In the genomic region with DNA sequence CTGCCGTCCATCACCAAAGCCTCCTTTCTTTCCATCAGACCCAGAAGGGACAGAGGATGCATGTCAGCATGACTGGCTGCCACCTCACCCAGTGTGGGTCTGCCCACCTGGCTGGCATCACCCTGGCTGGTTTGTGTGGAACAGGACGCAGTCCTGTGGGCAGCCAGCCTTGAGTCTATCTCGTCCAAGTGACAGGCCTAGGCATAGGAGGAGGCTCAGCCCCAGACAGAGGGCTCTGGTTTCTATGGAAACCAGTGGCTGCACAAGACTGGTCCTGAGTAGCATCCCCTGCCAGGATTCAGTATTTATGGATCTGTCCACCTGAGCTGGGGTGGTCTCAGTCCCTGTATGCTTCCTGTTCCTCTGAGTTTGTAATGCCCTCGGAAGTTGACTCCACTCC, we compare ENCODE assay signal across 20 mouse cellular contexts.
DNase-seq lines count a peak whose midpoint lies in the region; ATAC-seq and TF ChIP-seq lines count a peak whose summit lies in the region.
"Had no signal": no experiment of that assay in that cellular context is flagged by ENCODE, and none has a peak within 500 bp of the region (broad histone marks: within the 10 kb centered on the region; RNA-seq: fewer than 3 reads in every experiment).

No protein-coding gene starts in this region.

- H3K4me2 ChIP-seq in hindbrain, embryonic 13.5 days, result no peak overlapping the region
- H3K4me2 ChIP-seq in hindbrain, embryonic 11.5 days (replicated peaks; ENCODE audit: low read depth, low read length), result no peak overlapping the region
- H3K4me2 ChIP-seq in forebrain, postnatal 0 days (ENCODE audit: low read depth), result no peak overlapping the region
- H3K4me2 ChIP-seq in hindbrain, postnatal 0 days (ENCODE audit: low read depth, low read length), result no peak overlapping the region
- no peak overlapping the region for H3K4me2 ChIP-seq in neural tube, embryonic 15.5 days
- H3K4me2 ChIP-seq: embryonic facial prominence, embryonic 15.5 days; limb, embryonic 15.5 days; liver, embryonic 15.5 days; stomach, embryonic 15.5 days had no signal

- peaks cover 51% of the 10 kb centered on the region for H3K4me1 ChIP-seq in hindbrain, embryonic 13.5 days (replicated peaks)
- H3K4me1 ChIP-seq in hindbrain, embryonic 11.5 days (replicated peaks; ENCODE audit: control insufficient read depth, insufficient read depth, low read length), result no peaks in the 10 kb centered on the region
- H3K4me1 ChIP-seq in forebrain, postnatal 0 days (ENCODE audit: insufficient read depth), result peaks cover 4% of the 10 kb centered on the region
- H3K4me1 ChIP-seq in hindbrain, postnatal 0 days (ENCODE audit: insufficient read depth, low read length), result peaks cover 13% of the 10 kb centered on the region
- peaks cover 44% of the 10 kb centered on the region for H3K4me1 ChIP-seq in neural tube, embryonic 15.5 days
- H3K4me1 ChIP-seq: liver, embryonic 15.5 days; stomach, embryonic 15.5 days had no signal

- H3K27me3 ChIP-seq in hindbrain, embryonic 13.5 days, result no peaks in the 10 kb centered on the region
- no peaks in the 10 kb centered on the region for H3K27me3 ChIP-seq in hindbrain, embryonic 11.5 days (ENCODE audit: control insufficient read depth, insufficient read depth, low read length)
- H3K27me3 ChIP-seq in forebrain, postnatal 0 days (ENCODE audit: insufficient read depth, low read length), result no peaks in the 10 kb centered on the region
- no peaks in the 10 kb centered on the region for H3K27me3 ChIP-seq in hindbrain, postnatal 0 days (ENCODE audit: insufficient read depth, low read length)
- H3K27me3 ChIP-seq in neural tube, embryonic 15.5 days (replicated peaks), result 0 out of 2 replicates have a peak, but pooled peaks cover 2% of the 10 kb centered on the region
- H3K27me3 ChIP-seq: liver, embryonic 15.5 days; stomach, embryonic 15.5 days had no signal

- no peak for DNase-seq in hindbrain, embryonic 11.5 days (ENCODE audit: low spot score)
- no peak for DNase-seq in forebrain, postnatal 0 days
- DNase-seq in hindbrain, postnatal 0 days (ENCODE audit: low spot score), result peak; percentile 60
- no peak for DNase-seq in c-Kit-positive CD71-positive TER-119-positive erythroid progenitor cells, embryonic 14.5 days (ENCODE audit: low spot score)
- no peak for DNase-seq in urinary bladder, postnatal 14 days (ENCODE audit: low spot score)
- DNase-seq: adrenal gland, adult 8-10 months; cerebellum, adult 11 months; cerebellum, postnatal 36 days; kidney, adult 11 months; kidney, postnatal 10 days; right cerebral cortex, postnatal 14 days; thymus, adult 18-20 months; thymus, postnatal 4 days had no signal

- no peak overlapping the region for H3K4me3 ChIP-seq in hindbrain, embryonic 13.5 days
- H3K4me3 ChIP-seq in hindbrain, embryonic 11.5 days (ENCODE audit: low read depth, low read length), result no peak overlapping the region
- no peak overlapping the region for H3K4me3 ChIP-seq in forebrain, postnatal 0 days (ENCODE audit: low read depth, low read length)
- no peak overlapping the region for H3K4me3 ChIP-seq in hindbrain, postnatal 0 days (ENCODE audit: low read length)
- no peak overlapping the region for H3K4me3 ChIP-seq in neural tube, embryonic 15.5 days (replicated peaks)
- H3K4me3 ChIP-seq: embryonic facial prominence, embryonic 15.5 days; limb, embryonic 15.5 days; liver, embryonic 15.5 days; stomach, embryonic 15.5 days had no signal

- H3K36me3 ChIP-seq in hindbrain, embryonic 13.5 days, result no peaks in the 10 kb centered on the region
- no peaks in the 10 kb centered on the region for H3K36me3 ChIP-seq in hindbrain, embryonic 11.5 days (ENCODE audit: control insufficient read depth, insufficient read depth, low read length)
- H3K36me3 ChIP-seq in forebrain, postnatal 0 days (ENCODE audit: insufficient read depth), result no peaks in the 10 kb centered on the region
- H3K36me3 ChIP-seq in hindbrain, postnatal 0 days (ENCODE audit: insufficient read depth, low read length), result no peaks in the 10 kb centered on the region
- H3K36me3 ChIP-seq in neural tube, embryonic 15.5 days, result no peaks in the 10 kb centered on the region
- H3K36me3 ChIP-seq: embryonic facial prominence, embryonic 15.5 days; limb, embryonic 15.5 days; liver, embryonic 15.5 days; stomach, embryonic 15.5 days had no signal

- peak overlapping the region; percentile 40; the same call in 1 of the 2 replicates for H3K27ac ChIP-seq in hindbrain, embryonic 13.5 days
- H3K27ac ChIP-seq in hindbrain, embryonic 11.5 days (ENCODE audit: low read depth, low read length), result no peak overlapping the region
- no peak overlapping the region for H3K27ac ChIP-seq in forebrain, postnatal 0 days (ENCODE audit: low read depth, low read length)
- peak overlapping the region; percentile 16; the same call in 1 of the 2 replicates for H3K27ac ChIP-seq in hindbrain, postnatal 0 days
- H3K27ac ChIP-seq in neural tube, embryonic 15.5 days (replicated peaks), result no peak overlapping the region
- H3K27ac ChIP-seq: embryonic facial prominence, embryonic 15.5 days; limb, embryonic 15.5 days; liver, embryonic 15.5 days; macrophage; stomach, embryonic 15.5 days had no signal

- 44% methylated on average over 4 of the region's 4 CpGs for WGBS in hindbrain, embryonic 13.5 days
- 61% methylated on average over 4 of the region's 4 CpGs for WGBS in hindbrain, embryonic 11.5 days
- WGBS in forebrain, postnatal 0 days, result 50% methylated on average over 4 of the region's 4 CpGs
- 45% methylated on average over 4 of the region's 4 CpGs for WGBS in hindbrain, postnatal 0 days
- 44% methylated on average over 4 of the region's 4 CpGs for WGBS in neural tube, embryonic 15.5 days

- ATAC-seq in hindbrain, embryonic 13.5 days (ENCODE audit: low FRiP score), result peak; percentile 41; the same call in 1 of the 2 replicates
- no peak for ATAC-seq in hindbrain, embryonic 11.5 days (ENCODE audit: low FRiP score)
- ATAC-seq in forebrain, postnatal 0 days, result peak; percentile 49; the same call in 1 of the 2 replicates
- peak; percentile 65 for ATAC-seq in hindbrain, postnatal 0 days
- ATAC-seq in neural tube, embryonic 15.5 days (ENCODE audit: low FRiP score), result peak; percentile 45; the same call in 1 of the 2 replicates

- TF ChIP-seq CTCF in forebrain, postnatal 0 days (IDR thresholded peaks at IDR 0.05; ENCODE audit: low read depth), result no peak
- TF ChIP-seq CTCF in hindbrain, postnatal 0 days (IDR thresholded peaks at IDR 0.05; ENCODE audit: low read depth), result no peak

- H3K9ac ChIP-seq in hindbrain, embryonic 13.5 days, result no peak overlapping the region
- no peak overlapping the region for H3K9ac ChIP-seq in hindbrain, embryonic 11.5 days (ENCODE audit: low read depth, low read length)
- no peak overlapping the region for H3K9ac ChIP-seq in forebrain, postnatal 0 days
- no peak overlapping the region for H3K9ac ChIP-seq in hindbrain, postnatal 0 days (replicated peaks; ENCODE audit: low read length)
- no peak overlapping the region for H3K9ac ChIP-seq in neural tube, embryonic 15.5 days (replicated peaks)
- H3K9ac ChIP-seq: embryonic facial prominence, embryonic 15.5 days; limb, embryonic 15.5 days; liver, embryonic 15.5 days; stomach, embryonic 15.5 days had no signal

- no peaks in the 10 kb centered on the region for H3K9me3 ChIP-seq in hindbrain, embryonic 13.5 days
- no peaks in the 10 kb centered on the region for H3K9me3 ChIP-seq in hindbrain, embryonic 11.5 days (ENCODE audit: control insufficient read depth, low read length)
- H3K9me3 ChIP-seq in forebrain, postnatal 0 days (ENCODE audit: low read length), result no peaks in the 10 kb centered on the region
- H3K9me3 ChIP-seq in hindbrain, postnatal 0 days (ENCODE audit: low read length), result no peaks in the 10 kb centered on the region
- H3K9me3 ChIP-seq in neural tube, embryonic 15.5 days (replicated peaks), result no peaks in the 10 kb centered on the region
- H3K9me3 ChIP-seq: embryonic facial prominence, embryonic 15.5 days; limb, embryonic 15.5 days; liver, embryonic 15.5 days; stomach, embryonic 15.5 days had no signal

Comparison
In these comparisons a context has a peak if more than half of its experiments do, and no peak if none do; other contexts are left out.
1. H3K27ac ChIP-seq: peak in hindbrain, embryonic 13.5 days (single experiment) and hindbrain, postnatal 0 days (single experiment); none in hindbrain, embryonic 11.5 days (single experiment), forebrain, postnatal 0 days (single experiment) and neural tube, embryonic 15.5 days (single experiment).